Mouse (Mus musculus) stomach, postnatal 0 days (tissue): ENCODE results near the gene Zfp853.

Experiments used
- CTCF ChIP-seq: IDR thresholded peaks from 2 replicates; pipeline ENCODE4 v1.5.1; 2016; ENCODE audit warnings: antibody characterized with exemption, low read depth, mild to moderate bottlenecking, moderate library complexity
- EP300 ChIP-seq: optimal IDR thresholded peaks from 2 replicates; pipeline ENCODE3; 2016; ENCODE audit warnings: antibody characterized with exemption

- no peak for TF ChIP-seq CTCF
- no peak for TF ChIP-seq EP300
Measured at GRCm38 (mm10) chr5:143293404-143293803, at the start of gene Zfp853.
